Mouse (Mus musculus): ENCODE measurements around the gene Itga7. TPM values are rescaled to one million over a fixed set of nuclear protein-coding genes. Genes with fewer than 3 reads are reported as not detected.

Itga7 gene
- polyA plus RNA-seq (2016; fragmentation: Nextera tagmentation; extraction: Ambion mirVana) = 3.6 and 4.4 TPM in 2 replicates

GRCm38 (mm10) chr10:128933574-128933973 lies at the start of gene Itga7:
Gene Itga7 (plus strand): TSS chr10:128933818.
- Histone ChIP-seq H3K9me3 (replicated peaks) (no peaks in the 10 kb centered on the region), H3K27me3 (peaks cover 74% of the 10 kb centered on the region), H3K36me3 (no peaks in the 10 kb centered on the region), H3K27ac (no peak within 1 kb of the TSS), H3K4me1 (peaks cover 12% of the 10 kb centered on the region), H3K4me2 (replicated peaks) (peak within 1 kb of the TSS; percentile 62), H3K4me3 (peak within 1 kb of the TSS; percentile 39), H3K9ac (peak within 1 kb of the TSS; percentile 51)
- peak; percentile 86 for ATAC-seq (ENCODE audit: low FRiP score)
- WGBS = under 1% methylated on average over 26 of the region's 26 CpGs

DNA sequence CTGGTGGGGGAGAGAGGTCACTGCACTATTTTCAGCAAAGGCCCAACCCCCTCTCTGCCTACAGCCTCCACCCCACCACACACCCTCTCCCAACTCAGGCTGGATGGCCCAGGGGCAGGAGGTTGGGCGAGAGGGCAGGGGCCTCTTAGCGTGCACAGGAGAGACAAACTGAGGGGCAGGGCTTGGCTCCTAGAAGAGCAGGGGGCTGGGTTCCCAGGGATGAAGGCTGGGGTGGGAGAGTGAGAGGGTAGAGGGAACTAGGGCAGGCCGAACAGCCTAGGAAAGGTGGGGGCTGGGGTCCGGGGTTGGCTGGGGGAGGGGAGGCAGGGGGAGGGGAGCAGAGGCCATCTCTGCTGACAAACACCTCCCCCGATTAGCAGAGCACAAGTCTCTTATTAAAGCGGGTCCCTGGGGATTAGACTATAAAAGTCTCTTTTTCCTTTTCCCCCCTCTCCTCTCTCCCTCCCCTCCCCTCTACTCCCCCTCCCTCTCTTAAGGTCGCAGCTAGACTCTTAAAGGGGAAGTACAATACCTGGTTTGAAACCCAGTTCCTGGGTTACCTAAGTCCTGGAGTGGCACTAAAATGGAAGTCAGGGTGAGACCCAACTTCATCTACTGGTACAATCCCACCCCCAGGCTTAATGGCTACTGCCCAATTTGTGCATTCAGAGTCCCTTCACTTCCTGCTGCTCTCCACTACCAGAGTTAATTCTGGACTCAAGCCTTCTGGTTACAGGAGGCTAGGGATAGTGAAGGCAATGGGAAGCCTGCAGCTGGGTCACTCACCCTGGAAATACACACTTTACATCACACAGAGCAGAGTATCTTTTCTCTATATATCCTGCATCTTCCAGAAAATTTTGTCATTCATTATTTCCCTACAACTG lies 44.4 kb upstream of the Itga7 start:
- H3K27me3 ChIP-seq = peaks cover 1% of the 10 kb centered on the region; the same call in 1 of the 2 replicates
- peak overlapping the region; percentile 75 for H3K4me3 ChIP-seq
- ATAC-seq (ENCODE audit: low FRiP score) = peak; percentile 62
- H3K9me3 ChIP-seq (replicated peaks) = no peaks in the 10 kb centered on the region
- 0% methylated on average over 6 of the region's 7 CpGs for WGBS
- peak overlapping the region; percentile 85 for H3K4me2 ChIP-seq (replicated peaks)
- H3K9ac ChIP-seq = peak overlapping the region; percentile 82
- peak overlapping the region; percentile 91 for H3K27ac ChIP-seq
- peaks cover 38% of the 10 kb centered on the region for H3K36me3 ChIP-seq
- peaks cover 45% of the 10 kb centered on the region for H3K4me1 ChIP-seq

- no peak for ATAC-seq (ENCODE audit: low FRiP score)
Measured at GRCm38 (mm10) chr10:128889846-128890245, 43.8 kb upstream of the Itga7 start.

GRCm38 (mm10) chr10:128890383-128891295 lies 43.0 kb upstream of the Itga7 start:
- Histone ChIP-seq H3K27ac (peak overlapping the region; percentile 91), H3K36me3 (peaks cover 25% of the 10 kb centered on the region), H3K4me2 (replicated peaks) (peak overlapping the region; percentile 85), H3K4me3 (peak overlapping the region; percentile 75), H3K4me1 (peaks cover 46% of the 10 kb centered on the region), H3K9me3 (replicated peaks) (no peaks in the 10 kb centered on the region), H3K27me3 (peaks cover 4% of the 10 kb centered on the region), H3K9ac (peak overlapping the region; percentile 82)
- WGBS = under 1% methylated on average over 39 of the region's 40 CpGs
- no peak for ATAC-seq (ENCODE audit: low FRiP score)

More at GRCm38 (mm10) chr10:128889846-128890245, 43.8 kb upstream of the Itga7 start:
- peaks cover 3% of the 10 kb centered on the region; the same call in 1 of the 2 replicates for H3K27me3 ChIP-seq
- no peaks in the 10 kb centered on the region for H3K9me3 ChIP-seq (replicated peaks)
- H3K4me1 ChIP-seq = peaks cover 45% of the 10 kb centered on the region
- H3K4me3 ChIP-seq = peak overlapping the region; percentile 75
- peak overlapping the region; percentile 85 for H3K4me2 ChIP-seq (replicated peaks)
- H3K36me3 ChIP-seq = peaks cover 33% of the 10 kb centered on the region
- peak overlapping the region; percentile 91 for H3K27ac ChIP-seq
- peak overlapping the region; percentile 82 for H3K9ac ChIP-seq
- 0% methylated on average over 1 of the region's 2 CpGs for WGBS

DNA sequence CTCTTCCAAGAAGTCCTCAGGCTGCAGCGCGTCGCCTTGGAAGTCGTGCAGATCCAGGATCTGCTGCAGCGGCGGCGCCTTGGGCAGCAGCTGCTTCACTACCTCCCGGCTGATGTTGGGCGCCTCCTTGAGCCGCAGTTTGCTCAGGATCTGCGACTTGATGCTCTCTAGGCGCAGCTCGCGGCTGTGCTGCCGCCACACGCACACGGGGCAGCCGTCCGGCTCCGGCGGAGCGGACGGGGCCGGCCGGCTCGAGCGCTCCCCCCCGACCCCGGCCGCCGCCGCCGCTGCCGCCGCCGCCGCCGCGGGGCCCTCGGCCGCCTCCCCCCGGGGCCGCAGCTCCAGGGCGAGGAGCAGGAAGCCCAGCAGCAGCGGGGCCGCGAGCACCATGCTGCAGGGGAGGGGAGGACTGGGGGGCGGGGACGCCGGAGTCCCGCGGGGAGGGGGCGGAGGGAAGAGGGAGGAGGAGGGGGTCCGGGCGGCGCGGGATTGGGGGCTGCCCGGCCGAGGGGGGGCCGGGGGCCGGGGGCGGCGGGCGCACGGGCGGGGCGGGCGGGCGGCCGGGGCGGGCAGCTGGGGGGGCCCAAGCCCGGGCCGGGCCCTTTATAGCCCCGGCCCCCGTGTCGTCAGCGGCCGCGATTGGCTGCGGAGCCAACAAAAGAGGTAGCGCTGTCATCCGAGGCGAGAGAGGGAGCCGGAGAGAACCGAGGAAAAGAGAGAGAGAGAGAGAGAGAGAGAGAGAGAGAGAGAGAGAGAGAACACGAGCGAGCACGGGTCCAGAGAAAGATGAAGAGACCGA lies 42.1 kb upstream of the Itga7 start, which contains the start of gene Gdf11:
Gdf11 (minus strand) TSS at position 423 of the 799 bp plus-strand sequence.
- peak; percentile 88 for ATAC-seq (ENCODE audit: low FRiP score)
- Histone ChIP-seq H3K4me1 (peaks cover 53% of the 10 kb centered on the region), H3K27ac (peak within 1 kb of the TSS; percentile 91), H3K9ac (peak within 1 kb of the TSS; percentile 82), H3K4me2 (replicated peaks) (peak within 1 kb of the TSS; percentile 85), H3K4me3 (peak within 1 kb of the TSS; percentile 75), H3K9me3 (replicated peaks) (no peaks in the 10 kb centered on the region), H3K27me3 (peaks cover 13% of the 10 kb centered on the region), H3K36me3 (peaks cover 17% of the 10 kb centered on the region)
- 1% methylated on average over 48 of the region's 89 CpGs for WGBS

- Histone ChIP-seq H3K4me2 (replicated peaks) (peak overlapping the region; percentile 85), H3K4me3 (peak overlapping the region; percentile 75), H3K36me3 (peaks cover 9% of the 10 kb centered on the region; the same call in 1 of the 2 replicates), H3K9ac (peak overlapping the region; percentile 82), H3K27me3 (peaks cover 19% of the 10 kb centered on the region), H3K4me1 (peaks cover 48% of the 10 kb centered on the region), H3K27ac (peak overlapping the region; percentile 91), H3K9me3 (replicated peaks) (no peaks in the 10 kb centered on the region)
- WGBS = 2% methylated on average over 9 of the region's 9 CpGs
- peak; percentile 11 for ATAC-seq (ENCODE audit: low FRiP score)
Measured at GRCm38 (mm10) chr10:128892246-128892645, 41.4 kb upstream of the Itga7 start.

GRCm38 (mm10) chr10:128895437-128895836 lies 38.2 kb upstream of the Itga7 start:
- H3K9ac ChIP-seq = no peak overlapping the region
- H3K27me3 ChIP-seq = peaks cover 24% of the 10 kb centered on the region
- no peaks in the 10 kb centered on the region for H3K36me3 ChIP-seq
- under 1% methylated on average over 9 of the region's 9 CpGs for WGBS
- no peaks in the 10 kb centered on the region for H3K9me3 ChIP-seq (replicated peaks)
- H3K4me3 ChIP-seq = no peak overlapping the region
- H3K27ac ChIP-seq = no peak overlapping the region
- peaks cover 25% of the 10 kb centered on the region for H3K4me1 ChIP-seq
- no peak for ATAC-seq (ENCODE audit: low FRiP score)
- peak overlapping the region; percentile 26 for H3K4me2 ChIP-seq (replicated peaks)

- Histone ChIP-seq H3K4me1 (peaks cover 20% of the 10 kb centered on the region), H3K9me3 (replicated peaks) (no peaks in the 10 kb centered on the region), H3K9ac (peak overlapping the region; percentile 27; the same call in 1 of the 2 replicates), H3K36me3 (no peaks in the 10 kb centered on the region), H3K4me3 (no peak overlapping the region), H3K4me2 (replicated peaks) (peak overlapping the region; percentile 26), H3K27ac (no peak overlapping the region), H3K27me3 (peaks cover 24% of the 10 kb centered on the region)
- 1% methylated on average over 17 of the region's 17 CpGs for WGBS
- ATAC-seq (ENCODE audit: low FRiP score) = no peak
Measured at GRCm38 (mm10) chr10:128895952-128896693, 37.5 kb upstream of the Itga7 start.

GRCm38 (mm10) chr10:128896807-128897206 lies 36.8 kb upstream of the Itga7 start:
- Histone ChIP-seq H3K36me3 (no peaks in the 10 kb centered on the region), H3K9ac (no peak overlapping the region), H3K4me3 (no peak overlapping the region), H3K27ac (no peak overlapping the region), H3K4me1 (peaks cover 20% of the 10 kb centered on the region), H3K4me2 (replicated peaks) (no peak overlapping the region), H3K27me3 (peaks cover 24% of the 10 kb centered on the region), H3K9me3 (replicated peaks) (no peaks in the 10 kb centered on the region)
- no peak for ATAC-seq (ENCODE audit: low FRiP score)
- 75% methylated on average over 1 of the region's 1 CpGs for WGBS

DNA sequence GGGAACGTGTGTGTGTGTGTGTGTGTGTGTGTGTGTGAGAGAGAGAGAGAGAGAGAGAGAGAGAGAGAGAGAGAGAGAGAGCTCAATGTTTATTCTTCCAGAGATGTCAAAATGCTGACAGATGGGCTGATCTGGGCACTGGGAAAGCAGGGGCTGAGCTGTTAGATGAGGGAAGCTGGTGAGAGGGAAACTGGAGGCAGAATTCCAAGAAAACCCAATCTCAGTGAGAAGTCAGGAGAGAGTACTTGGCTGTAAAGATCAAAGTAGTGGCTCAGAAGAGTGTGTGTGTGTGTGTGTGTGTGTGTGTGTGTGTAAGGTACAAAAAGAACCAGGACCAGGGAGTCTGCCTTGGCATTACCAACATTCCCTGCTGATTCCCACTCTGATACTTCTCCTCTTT lies 36.1 kb upstream of the Itga7 start:
- H3K4me3 ChIP-seq = no peak overlapping the region
- no peak overlapping the region for H3K27ac ChIP-seq
- no peak overlapping the region for H3K9ac ChIP-seq
- no peak overlapping the region for H3K4me2 ChIP-seq (replicated peaks)
- H3K27me3 ChIP-seq = peaks cover 24% of the 10 kb centered on the region
- WGBS = 13% methylated on average over 1 of the region's 1 CpGs
- peaks cover 17% of the 10 kb centered on the region for H3K4me1 ChIP-seq
- H3K9me3 ChIP-seq (replicated peaks) = no peaks in the 10 kb centered on the region
- no peaks in the 10 kb centered on the region for H3K36me3 ChIP-seq
- ATAC-seq (ENCODE audit: low FRiP score) = no peak
